Mouse (Mus musculus) heart, adult 2 months (tissue): ENCODE measurements at regions not wholly inside any gene's neighbourhood (a gene's known extent, or its start where the extent isn't known, plus 50 kb on each side); places are given as distances from the start of the nearest gene placed in this dataset.
A peak's percentile ranks its signal among the peaks of the same experiment; 100 is the strongest.

ENCODE experiments used
- DNase-seq, 2 experiments: peaks; one replicate each; pipeline ENCODE4 v3.0.0; 2021
- H3K27ac ChIP-seq: fragments of 200-600 bp; 2 replicates; pipeline ENCODE4 v1.8.1; 2022
- H3K27me3 ChIP-seq: fragments of 200-500 bp; 2 replicates; pipeline ENCODE4 v1.6.1; 2012; ENCODE audit warnings: mild to moderate bottlenecking, low read length, inconsistent platforms, mixed read lengths; ENCODE audit not compliant: control insufficient read depth, insufficient read depth
- H3K36me3 ChIP-seq: fragments of 200-500 bp; 2 replicates; pipeline ENCODE4 v1.6.1; 2012; ENCODE audit warnings: low read length, inconsistent platforms; ENCODE audit not compliant: control insufficient read depth, insufficient read depth
- H3K4me1 ChIP-seq: fragments of 200-500 bp; 2 replicates; pipeline ENCODE4 v1.6.1; 2011; ENCODE audit warnings: low read length; ENCODE audit not compliant: control insufficient read depth, insufficient read depth
- H3K4me3 ChIP-seq: fragments of 200-600 bp; 2 replicates; pipeline ENCODE4 v1.8.1; 2022
- H3K79me2 ChIP-seq: fragments of 200-500 bp; replicated peaks from 2 replicates; pipeline ENCODE4 v1.6.1; 2012; ENCODE audit warnings: mild to moderate bottlenecking, inconsistent platforms, low read length, moderate library complexity, mixed read lengths; ENCODE audit not compliant: control insufficient read depth, insufficient read depth
- H3K9ac ChIP-seq: fragments of 200-500 bp; 2 replicates; pipeline ENCODE4 v1.6.1; 2012; ENCODE audit warnings: low read depth, mild to moderate bottlenecking, control low read depth, inconsistent platforms, low read length, mixed read lengths
- CTCF ChIP-seq: fragments of 200-600 bp; IDR thresholded peaks from 2 replicates; pipeline ENCODE4 v1.8.1; 2022; ENCODE audit warnings: antibody characterized with exemption, mild to moderate bottlenecking, moderate library complexity
- EP300 ChIP-seq: fragments of 200-500 bp; IDR thresholded peaks from 2 replicates; pipeline ENCODE4 v1.6.1; 2011; ENCODE audit warnings: low read depth, low read length, control low read depth; ENCODE audit not compliant: insufficient read depth
- POLR2A ChIP-seq: fragments of 200-500 bp; IDR thresholded peaks from 2 replicates; pipeline ENCODE4 v1.6.1; 2011; ENCODE audit warnings: mild to moderate bottlenecking, low read depth, low read length, control low read depth; ENCODE audit not compliant: insufficient read depth
- WGBS: fragments of 180-500 bp; shearing (Covaris S2); methylation state at CpG from one replicate; pipeline ENCODE4 v1.1.7; 2018; 5-methylcytosine and 5-hydroxymethylcytosine counted together
- intact Hi-C: fragments of 180-260 bp; cut with DNase I; formaldehyde crosslinking; loops from one replicate; pipeline ENCODE4 v1.15.1; 2025

DNA sequence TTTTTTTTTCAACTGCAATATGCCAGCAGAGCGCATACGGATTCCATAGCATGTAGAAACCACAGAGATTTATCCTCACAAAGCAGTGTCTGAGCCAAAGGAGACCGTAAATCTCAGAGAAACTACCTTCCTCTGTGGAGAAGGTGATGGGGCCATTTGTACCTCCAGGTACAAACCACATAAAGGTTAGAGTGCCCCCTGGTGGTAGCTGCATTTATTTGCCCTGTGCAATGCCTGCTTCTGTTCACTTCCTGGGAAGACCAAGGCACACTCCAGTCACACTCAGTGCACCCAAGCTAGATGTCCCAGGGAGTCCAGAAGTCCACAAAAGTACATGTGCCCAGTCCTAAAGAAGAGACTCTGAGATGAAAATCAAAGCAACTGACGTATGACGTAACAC lies 104.1 kb upstream of the Dock1 start:
- Histone ChIP-seq H3K4me3 (no peak overlapping the region), H3K36me3 (no peaks in the 10 kb centered on the region), H3K27ac (no peak overlapping the region), H3K4me1 (no peaks in the 10 kb centered on the region), H3K9ac (no peak overlapping the region), H3K27me3 (no peaks in the 10 kb centered on the region), H3K79me2 (no peaks in the 10 kb centered on the region)
- WGBS = 90% methylated on average over 5 of the region's 5 CpGs
- intact Hi-C loops = loop anchor here (2.0 to 5.0 kb wide), 5 partner anchors 152 to 759 kb away; no protein-coding TSS in a partner anchor
- DNase-seq = peak; percentile 46 to 72
- peak; percentile 89 for TF ChIP-seq CTCF
- TF ChIP-seq EP300 = no peak

DNA sequence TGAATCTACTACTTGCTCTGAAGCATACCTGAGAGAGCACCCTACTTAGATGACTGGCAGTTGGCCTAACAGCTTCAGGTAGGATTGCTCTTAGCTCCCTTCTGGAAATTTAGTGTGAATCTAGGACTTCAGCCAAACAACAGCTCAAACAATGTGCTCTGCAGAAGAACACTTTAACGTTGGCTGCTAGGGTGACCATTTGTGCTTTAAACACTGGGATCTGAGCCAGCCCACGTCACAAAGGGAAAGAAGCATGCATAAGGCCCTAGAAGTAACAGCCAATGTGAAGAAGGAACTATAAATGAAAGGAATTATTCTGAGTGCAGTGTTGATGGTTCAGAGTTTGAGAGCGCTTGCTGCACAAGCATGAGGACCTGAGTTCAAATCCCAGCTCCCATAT lies 101.2 kb upstream of the Dock1 start:
- Histone ChIP-seq H3K9ac (no peak overlapping the region), H3K27me3 (no peaks in the 10 kb centered on the region), H3K4me3 (no peak overlapping the region), H3K27ac (no peak overlapping the region), H3K36me3 (no peaks in the 10 kb centered on the region), H3K4me1 (no peaks in the 10 kb centered on the region), H3K79me2 (no peaks in the 10 kb centered on the region)
- intact Hi-C loops = loop anchor here (5.0 kb wide), 2 partner anchors 347 to 762 kb away; no protein-coding TSS in a partner anchor
- DNase-seq = peak in 1 of 2 experiments; percentile 10
- 49% methylated on average over 3 of the region's 3 CpGs for WGBS
- TF ChIP-seq EP300 (no peak), CTCF (no peak), POLR2A (no peak)

GRCm38 (mm10) chr7:134570176-134570810 lies 100.2 kb upstream of the Dock1 start:
- H3K4me1 ChIP-seq = no peaks in the 10 kb centered on the region
- H3K4me3 ChIP-seq = no peak overlapping the region
- WGBS = 58% methylated on average over 5 of the region's 5 CpGs
- H3K27ac ChIP-seq = no peak overlapping the region
- H3K27me3 ChIP-seq = no peaks in the 10 kb centered on the region
- intact Hi-C loops = loop anchor here (5.0 kb wide), 1 partner anchor 102 kb away; the partner anchor contains the start of gene Dock1
- peak in 1 of 2 experiments; percentile 13 for DNase-seq
- H3K9ac ChIP-seq = no peak overlapping the region
- no peaks in the 10 kb centered on the region for H3K79me2 ChIP-seq
- no peaks in the 10 kb centered on the region for H3K36me3 ChIP-seq
- TF ChIP-seq CTCF (no peak), POLR2A (no peak), EP300 (no peak)

DNA sequence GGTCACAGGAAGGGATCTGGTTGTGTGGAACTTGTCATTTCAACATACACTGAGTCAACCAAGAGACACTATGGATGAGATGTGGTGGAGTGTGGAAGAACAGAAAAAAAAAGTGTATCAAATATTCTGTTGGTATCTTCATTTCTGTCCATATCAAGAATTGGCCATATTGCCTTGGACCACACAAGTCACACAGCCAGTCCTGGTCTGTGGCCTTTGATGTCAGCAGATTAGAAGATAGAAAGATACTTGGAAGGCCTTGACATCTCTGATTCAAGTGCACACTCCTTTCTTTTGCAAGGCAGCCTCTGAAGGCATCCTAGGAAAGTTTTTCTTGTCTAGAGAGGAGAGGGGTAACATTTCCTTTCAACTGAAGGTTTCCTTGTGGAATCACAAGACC lies 88.7 kb upstream of the Dock1 start:
- DNase-seq = no peak
- no peaks in the 10 kb centered on the region for H3K4me1 ChIP-seq
- H3K79me2 ChIP-seq = no peaks in the 10 kb centered on the region
- no peak for TF ChIP-seq CTCF
- TF ChIP-seq POLR2A = no peak
- no peak for TF ChIP-seq EP300
- no peak overlapping the region for H3K9ac ChIP-seq
- H3K27me3 ChIP-seq = no peaks in the 10 kb centered on the region
- no peak overlapping the region for H3K4me3 ChIP-seq
- intact Hi-C loops = no loop called here
- H3K36me3 ChIP-seq = no peaks in the 10 kb centered on the region
- H3K27ac ChIP-seq = no peak overlapping the region

GRCm38 (mm10) chr7:134585478-134585877 lies 85.0 kb upstream of the Dock1 start:
- 74% methylated on average over 5 of the region's 5 CpGs for WGBS
- H3K36me3 ChIP-seq = no peaks in the 10 kb centered on the region
- no peaks in the 10 kb centered on the region for H3K79me2 ChIP-seq
- no peak overlapping the region for H3K9ac ChIP-seq
- intact Hi-C loops = no loop called here
- no peaks in the 10 kb centered on the region for H3K27me3 ChIP-seq
- TF ChIP-seq POLR2A = no peak
- H3K4me3 ChIP-seq = no peak overlapping the region
- H3K4me1 ChIP-seq = no peaks in the 10 kb centered on the region
- no peak overlapping the region for H3K27ac ChIP-seq
- DNase-seq = no peak

- Histone ChIP-seq H3K79me2 (no peaks in the 10 kb centered on the region), H3K27ac (no peak overlapping the region), H3K36me3 (no peaks in the 10 kb centered on the region), H3K4me3 (no peak overlapping the region), H3K9ac (no peak overlapping the region), H3K4me1 (no peaks in the 10 kb centered on the region), H3K27me3 (no peaks in the 10 kb centered on the region)
- peak in 1 of 2 experiments; percentile 13 for DNase-seq
- intact Hi-C loops = no loop called here
- WGBS = 95% methylated on average over 6 of the region's 6 CpGs
- no peak for TF ChIP-seq POLR2A
- TF ChIP-seq CTCF = no peak
- no peak for TF ChIP-seq EP300
Observed at GRCm38 (mm10) chr7:134586990-134587389, 83.5 kb upstream of the Dock1 start.
